23 mouse cellular contexts compared by ENCODE assay signal in the genomic region with DNA sequence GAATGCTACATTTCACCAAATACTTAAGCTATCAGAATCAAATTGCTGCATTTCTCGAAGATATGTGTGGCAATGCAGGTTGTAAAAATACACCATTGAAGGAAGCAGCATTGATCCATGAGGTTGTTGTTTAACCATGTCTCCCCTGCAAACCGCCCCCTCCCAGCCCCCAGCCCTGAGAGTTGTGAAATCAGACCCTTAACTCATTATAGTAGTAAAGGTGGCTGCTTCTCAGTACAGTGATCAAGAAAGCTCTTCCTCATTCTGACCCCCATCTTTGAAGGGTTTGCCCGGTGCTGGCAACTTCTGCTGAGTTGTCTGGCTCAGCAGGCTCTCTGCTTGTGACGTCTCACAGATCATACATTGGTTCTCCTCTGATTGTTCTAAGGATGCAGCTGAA.
DNase-seq lines count a peak whose midpoint lies in the region; ATAC-seq lines count a peak whose summit lies in the region.
"Had no signal": no experiment of that assay in that cellular context is flagged by ENCODE, and none has a peak within 500 bp of the region (broad histone marks: within the 10 kb centered on the region; RNA-seq: fewer than 3 reads in every experiment).

No protein-coding gene starts in this region.

- H3K4me3 ChIP-seq in liver, embryonic 12.5 days = no peak overlapping the region
- no peak overlapping the region; the same call in 1 of the 2 replicates for H3K4me3 ChIP-seq in liver, embryonic 16.5 days (ENCODE audit: low read depth, low read length)
- H3K4me3 ChIP-seq: embryonic facial prominence, embryonic 10.5 days; gastrocnemius, adult 2 months; heart, adult 2 months; heart, embryonic 15.5 days; hindbrain, embryonic 10.5 days had no signal

- intact Hi-C loops in heart, postnatal 10 days (cut with DNase I) = no loop called here

- no peaks in the 10 kb centered on the region; the same call in 1 of the 2 replicates for H3K4me1 ChIP-seq in liver, embryonic 12.5 days
- no peaks in the 10 kb centered on the region for H3K4me1 ChIP-seq in liver, embryonic 16.5 days (ENCODE audit: control insufficient read depth, low read depth, low read length)
- H3K4me1 ChIP-seq: embryonic facial prominence, embryonic 10.5 days; hindbrain, embryonic 10.5 days had no signal

- H3K4me2 ChIP-seq in liver, embryonic 12.5 days = peak overlapping the region; percentile 29
- 0 out of 2 replicates have a peak overlapping the region, but pooled peaks have one; percentile 11 for H3K4me2 ChIP-seq in liver, embryonic 16.5 days (ENCODE audit: low read depth, low read length)
- H3K4me2 ChIP-seq: heart, embryonic 11.5 days; heart, embryonic 15.5 days; hindbrain, embryonic 14.5 days had no signal

- H3K9ac ChIP-seq in liver, embryonic 12.5 days = no peak overlapping the region
- no peak overlapping the region for H3K9ac ChIP-seq in liver, embryonic 16.5 days (ENCODE audit: low read depth, low read length)
- H3K9ac ChIP-seq: heart, embryonic 15.5 days; hindbrain, embryonic 14.5 days had no signal

- no peak for ATAC-seq in liver, embryonic 12.5 days
- peak; percentile 75 for ATAC-seq in liver, embryonic 16.5 days (ENCODE audit: low read depth)
- ATAC-seq: CD4-positive, CD25-positive, alpha-beta regulatory T cell, adult 4 months; forebrain, embryonic 14.5 days had no signal

- no peaks in the 10 kb centered on the region for H3K9me3 ChIP-seq in liver, embryonic 12.5 days (replicated peaks)
- no peaks in the 10 kb centered on the region for H3K9me3 ChIP-seq in liver, embryonic 16.5 days (replicated peaks; ENCODE audit: control insufficient read depth, low read length)
- H3K9me3 ChIP-seq: embryonic facial prominence, embryonic 10.5 days; G1E; heart, embryonic 15.5 days; hindbrain, embryonic 10.5 days had no signal

- no peaks in the 10 kb centered on the region for H3K36me3 ChIP-seq in liver, embryonic 12.5 days
- H3K36me3 ChIP-seq in liver, embryonic 16.5 days (ENCODE audit: control insufficient read depth, insufficient read depth) = no peaks in the 10 kb centered on the region
- H3K36me3 ChIP-seq: embryonic facial prominence, embryonic 10.5 days; G1E; heart, embryonic 15.5 days; hindbrain, embryonic 10.5 days had no signal

- H3K27ac ChIP-seq in liver, embryonic 12.5 days = no peak overlapping the region
- peak overlapping the region; percentile 53 for H3K27ac ChIP-seq in liver, embryonic 16.5 days (ENCODE audit: low read length)
- H3K27ac ChIP-seq: embryonic facial prominence, embryonic 10.5 days; gastrocnemius, adult 2 months; heart, adult 2 months; heart, embryonic 15.5 days; hindbrain, embryonic 10.5 days; hindbrain, embryonic 14.5 days had no signal

- DNase-seq in heart, adult 11 months = peak; percentile 54
- no peak for DNase-seq in heart, postnatal 10 days
- DNase-seq in kidney, adult 11 months = no peak
- DNase-seq in right cerebral cortex, adult 18-20 months = no peak
- no peak for DNase-seq in layer of hippocampus, postnatal 10 days (ENCODE audit: low spot score in 2 of 2)
- DNase-seq: adrenal gland, adult 8-10 months; adrenal gland, postnatal 36 days; B cell, adult 2 months; cerebellum, adult 2 months; cerebellum, postnatal 10 days; gastrocnemius, adult 2 months; gastrocnemius, postnatal 25 days; heart, adult 2 months had no signal

- H3K27me3 ChIP-seq in liver, embryonic 12.5 days (replicated peaks) = no peaks in the 10 kb centered on the region
- H3K27me3 ChIP-seq in liver, embryonic 16.5 days (ENCODE audit: control insufficient read depth, insufficient read depth, low read depth, low read length) = no peaks in the 10 kb centered on the region
- H3K27me3 ChIP-seq: heart, embryonic 15.5 days had no signal

- WGBS in liver, embryonic 12.5 days (ENCODE audit: insufficient replicate concordance) = 51% methylated on average over 4 of the region's 4 CpGs
- 42% methylated on average over 4 of the region's 4 CpGs for WGBS in liver, embryonic 16.5 days (ENCODE audit: insufficient replicate concordance)
